Mouse (Mus musculus): ENCODE measurements around the gene Chst15. TPM values are rescaled to one million over a fixed set of nuclear protein-coding genes. Genes with fewer than 3 reads are reported as not detected.

Chst15 gene
- polyA plus RNA-seq, 1 experiment from 2014 or later, result 25.6 TPM

- peaks cover 10% of the 10 kb centered on the region; the same call in 1 of the 2 replicates for H3K4me1 ChIP-seq
- 71% methylated on average over 6 of the region's 6 CpGs for WGBS
- H3K27ac ChIP-seq (replicated peaks), result no peak overlapping the region
- ATAC-seq (ENCODE audit: insufficient number of reproducible peaks, low FRiP score, low TSS enrichment, low read depth), result no peak
- H3K9ac ChIP-seq, result no peak overlapping the region
- H3K9me3 ChIP-seq (replicated peaks), result no peaks in the 10 kb centered on the region
- H3K36me3 ChIP-seq, result no peaks in the 10 kb centered on the region
- H3K4me2 ChIP-seq (replicated peaks), result no peak overlapping the region
- H3K4me3 ChIP-seq (replicated peaks), result no peak overlapping the region
- no peaks in the 10 kb centered on the region for H3K27me3 ChIP-seq
Observed at GRCm38 (mm10) chr7:132349075-132349572, 32.1 kb upstream of the Chst15 start.

- no peak for ATAC-seq (ENCODE audit: insufficient number of reproducible peaks, low FRiP score, low TSS enrichment, low read depth)
- 62% methylated on average over 9 of the region's 9 CpGs for WGBS
- no peak overlapping the region for H3K4me3 ChIP-seq (replicated peaks)
- H3K9ac ChIP-seq, result no peak overlapping the region
- no peaks in the 10 kb centered on the region for H3K9me3 ChIP-seq (replicated peaks)
- no peaks in the 10 kb centered on the region for H3K27me3 ChIP-seq
- 0 out of 2 replicates have a peak overlapping the region, but pooled peaks have one; percentile 28 for H3K27ac ChIP-seq (replicated peaks)
- H3K36me3 ChIP-seq, result no peaks in the 10 kb centered on the region
- H3K4me1 ChIP-seq, result peaks cover 10% of the 10 kb centered on the region; the same call in 1 of the 2 replicates
- no peak overlapping the region for H3K4me2 ChIP-seq (replicated peaks)
Observed at GRCm38 (mm10) chr7:132347273-132348045, 30.4 kb upstream of the Chst15 start.

DNA sequence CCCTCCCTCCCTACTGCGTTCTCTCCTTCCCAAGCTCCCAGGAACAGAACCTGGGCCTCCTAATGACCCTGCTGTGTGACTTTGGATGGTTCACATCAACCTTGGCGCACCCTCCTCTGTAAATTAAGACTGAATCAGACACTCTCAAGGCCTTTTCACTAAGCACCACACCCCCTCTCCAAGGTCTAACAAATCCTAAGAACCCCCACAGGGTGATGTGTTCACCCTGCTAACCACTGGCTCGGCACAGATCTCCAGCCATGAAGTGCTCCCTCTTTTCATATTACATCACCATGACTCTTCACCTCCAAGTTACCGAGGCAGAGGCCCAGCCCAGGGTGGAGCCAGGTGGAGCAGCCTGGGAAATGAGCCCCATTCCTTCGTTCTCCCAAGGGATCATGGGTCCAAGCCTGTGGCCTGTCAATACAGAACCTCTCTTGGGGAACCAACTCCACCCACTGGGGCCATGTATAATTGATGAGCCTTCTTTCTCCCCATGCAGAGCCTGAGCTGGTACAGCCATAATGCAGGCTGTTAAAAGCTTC is 28.6 kb upstream of the Chst15 start:
- H3K9me3 ChIP-seq (replicated peaks), result no peaks in the 10 kb centered on the region
- 73% methylated on average over 5 of the region's 5 CpGs for WGBS
- no peaks in the 10 kb centered on the region for H3K36me3 ChIP-seq
- H3K9ac ChIP-seq, result no peak overlapping the region
- H3K27me3 ChIP-seq, result no peaks in the 10 kb centered on the region
- H3K4me2 ChIP-seq (replicated peaks), result no peak overlapping the region
- peak; percentile 32; the same call in 1 of the 2 replicates for ATAC-seq (ENCODE audit: insufficient number of reproducible peaks, low FRiP score, low TSS enrichment, low read depth)
- H3K4me1 ChIP-seq, result peaks cover 10% of the 10 kb centered on the region; the same call in 1 of the 2 replicates
- no peak overlapping the region for H3K27ac ChIP-seq (replicated peaks)
- no peak overlapping the region for H3K4me3 ChIP-seq (replicated peaks)

GRCm38 (mm10) chr7:132344606-132345005 is 27.6 kb upstream of the Chst15 start:
- Histone ChIP-seq H3K27me3 (no peaks in the 10 kb centered on the region), H3K9ac (no peak overlapping the region), H3K27ac (replicated peaks) (no peak overlapping the region), H3K4me2 (replicated peaks) (no peak overlapping the region), H3K4me1 (peaks cover 10% of the 10 kb centered on the region; the same call in 1 of the 2 replicates), H3K9me3 (replicated peaks) (no peaks in the 10 kb centered on the region), H3K4me3 (replicated peaks) (no peak overlapping the region), H3K36me3 (no peaks in the 10 kb centered on the region)
- no peak for ATAC-seq (ENCODE audit: insufficient number of reproducible peaks, low FRiP score, low TSS enrichment, low read depth)
- whole genome bisulfite sequencing, result 54% methylated on average over 4 of the region's 4 CpGs

DNA sequence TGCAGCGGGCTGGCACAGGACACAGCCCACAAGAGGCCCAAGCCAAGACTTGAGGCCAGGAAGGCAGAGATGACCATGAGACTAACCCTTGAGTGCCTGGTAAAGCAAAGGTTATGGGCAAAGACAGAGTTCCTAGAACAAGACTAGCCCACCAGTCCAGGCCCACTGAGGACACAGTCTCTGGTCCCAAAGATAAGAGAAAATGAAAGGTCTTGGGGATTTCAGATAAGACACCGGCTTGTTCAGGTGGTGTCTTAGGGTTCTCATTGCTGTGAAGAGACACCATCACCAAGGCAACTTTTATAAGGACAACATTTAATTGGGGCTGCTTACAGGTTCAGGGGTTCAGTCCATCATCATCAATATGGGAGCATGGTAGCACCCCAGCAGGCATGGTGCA is 26.9 kb upstream of the Chst15 start:
- WGBS, result 95% methylated on average over 2 of the region's 2 CpGs
- H3K36me3 ChIP-seq, result no peaks in the 10 kb centered on the region
- H3K27ac ChIP-seq (replicated peaks), result no peak overlapping the region
- no peak overlapping the region for H3K4me3 ChIP-seq (replicated peaks)
- no peaks in the 10 kb centered on the region for H3K9me3 ChIP-seq (replicated peaks)
- no peaks in the 10 kb centered on the region for H3K27me3 ChIP-seq
- H3K4me1 ChIP-seq, result peaks cover 10% of the 10 kb centered on the region; the same call in 1 of the 2 replicates
- no peak overlapping the region for H3K4me2 ChIP-seq (replicated peaks)
- ATAC-seq (ENCODE audit: insufficient number of reproducible peaks, low FRiP score, low TSS enrichment, low read depth), result no peak
- no peak overlapping the region for H3K9ac ChIP-seq

- no peak for ATAC-seq (ENCODE audit: insufficient number of reproducible peaks, low FRiP score, low TSS enrichment, low read depth)
- no peak overlapping the region for H3K4me2 ChIP-seq (replicated peaks)
- H3K9me3 ChIP-seq (replicated peaks), result no peaks in the 10 kb centered on the region
- WGBS, result 87% methylated on average over 2 of the region's 2 CpGs
- peaks cover 10% of the 10 kb centered on the region; the same call in 1 of the 2 replicates for H3K4me1 ChIP-seq
- no peak overlapping the region for H3K9ac ChIP-seq
- H3K27ac ChIP-seq (replicated peaks), result no peak overlapping the region
- no peaks in the 10 kb centered on the region for H3K27me3 ChIP-seq
- no peaks in the 10 kb centered on the region for H3K36me3 ChIP-seq
- H3K4me3 ChIP-seq (replicated peaks), result no peak overlapping the region
Observed at GRCm38 (mm10) chr7:132343146-132343545, 26.1 kb upstream of the Chst15 start.

DNA sequence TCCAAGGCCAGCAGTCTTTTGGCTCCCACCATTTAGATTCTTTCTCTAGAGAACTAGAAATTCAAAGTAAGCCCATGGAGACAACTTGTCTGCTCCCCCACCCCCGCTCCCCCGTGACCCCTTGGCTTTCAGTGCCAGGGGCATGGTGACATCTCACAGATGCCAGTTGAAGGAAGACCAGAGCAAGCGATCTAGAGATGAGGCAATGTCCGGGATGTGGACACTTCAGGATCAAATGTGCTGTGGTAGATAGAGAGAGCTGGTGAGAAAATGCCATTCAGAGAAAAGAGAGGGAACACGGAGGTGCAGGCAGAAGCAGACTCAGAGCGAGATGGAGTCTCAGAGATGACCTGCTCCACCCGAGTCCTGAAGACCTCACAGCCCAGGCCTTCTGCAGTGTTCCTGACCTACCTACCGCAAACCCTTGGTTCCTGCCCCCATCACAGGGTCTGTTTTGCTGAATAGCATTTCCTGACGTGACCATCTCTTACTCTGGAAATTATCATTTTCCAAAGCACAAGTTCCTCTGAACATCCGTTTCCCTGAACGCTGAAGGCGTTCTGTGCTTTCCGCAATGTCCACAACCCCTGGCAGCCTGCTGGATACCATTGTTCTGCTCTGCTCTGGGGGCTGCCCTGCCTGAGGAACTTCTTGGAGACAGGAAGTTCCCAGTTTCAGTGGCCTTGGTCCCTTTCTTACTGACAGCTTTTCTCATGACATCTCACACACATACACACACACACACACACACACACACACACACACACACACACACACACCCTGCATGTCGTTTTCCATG is 22.2 kb upstream of the Chst15 start:
- H3K4me1 ChIP-seq, result peaks cover 12% of the 10 kb centered on the region
- H3K9ac ChIP-seq, result no peak overlapping the region
- peak overlapping the region; percentile 51; the same call in 1 of the 2 replicates for H3K27ac ChIP-seq (replicated peaks)
- no peak overlapping the region for H3K4me2 ChIP-seq (replicated peaks)
- 77% methylated on average over 14 of the region's 14 CpGs for WGBS
- no peak for ATAC-seq (ENCODE audit: insufficient number of reproducible peaks, low FRiP score, low TSS enrichment, low read depth)
- no peaks in the 10 kb centered on the region for H3K27me3 ChIP-seq
- no peak overlapping the region for H3K4me3 ChIP-seq (replicated peaks)
- no peaks in the 10 kb centered on the region for H3K9me3 ChIP-seq (replicated peaks)
- H3K36me3 ChIP-seq, result no peaks in the 10 kb centered on the region

DNA sequence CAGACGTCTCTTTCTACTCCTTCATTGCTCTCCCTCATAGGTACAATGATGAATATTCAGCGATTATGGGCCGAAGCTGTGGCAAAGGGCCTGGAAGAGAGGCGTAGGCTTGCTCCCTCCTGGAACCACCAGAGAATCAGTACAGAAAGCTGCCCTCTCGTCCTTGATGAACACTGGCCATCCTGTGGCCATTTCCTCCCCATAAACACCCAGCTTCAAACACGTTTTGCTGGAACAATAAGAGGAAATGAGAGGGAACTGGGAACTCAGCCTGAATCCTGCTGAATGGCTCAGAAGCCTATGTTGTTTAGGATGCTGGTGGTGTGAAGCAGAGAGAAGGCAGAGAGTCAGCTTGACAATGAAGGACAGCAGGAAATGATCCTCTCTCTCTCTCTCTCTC is 21.3 kb upstream of the Chst15 start:
- no peaks in the 10 kb centered on the region for H3K27me3 ChIP-seq
- 71% methylated on average over 6 of the region's 6 CpGs for WGBS
- no peaks in the 10 kb centered on the region for H3K9me3 ChIP-seq (replicated peaks)
- H3K27ac ChIP-seq (replicated peaks), result peak overlapping the region; percentile 51; the same call in 1 of the 2 replicates
- no peak for ATAC-seq (ENCODE audit: insufficient number of reproducible peaks, low FRiP score, low TSS enrichment, low read depth)
- H3K4me1 ChIP-seq, result peaks cover 12% of the 10 kb centered on the region
- H3K4me2 ChIP-seq (replicated peaks), result no peak overlapping the region
- no peaks in the 10 kb centered on the region for H3K36me3 ChIP-seq
- no peak overlapping the region for H3K4me3 ChIP-seq (replicated peaks)
- no peak overlapping the region for H3K9ac ChIP-seq

DNA sequence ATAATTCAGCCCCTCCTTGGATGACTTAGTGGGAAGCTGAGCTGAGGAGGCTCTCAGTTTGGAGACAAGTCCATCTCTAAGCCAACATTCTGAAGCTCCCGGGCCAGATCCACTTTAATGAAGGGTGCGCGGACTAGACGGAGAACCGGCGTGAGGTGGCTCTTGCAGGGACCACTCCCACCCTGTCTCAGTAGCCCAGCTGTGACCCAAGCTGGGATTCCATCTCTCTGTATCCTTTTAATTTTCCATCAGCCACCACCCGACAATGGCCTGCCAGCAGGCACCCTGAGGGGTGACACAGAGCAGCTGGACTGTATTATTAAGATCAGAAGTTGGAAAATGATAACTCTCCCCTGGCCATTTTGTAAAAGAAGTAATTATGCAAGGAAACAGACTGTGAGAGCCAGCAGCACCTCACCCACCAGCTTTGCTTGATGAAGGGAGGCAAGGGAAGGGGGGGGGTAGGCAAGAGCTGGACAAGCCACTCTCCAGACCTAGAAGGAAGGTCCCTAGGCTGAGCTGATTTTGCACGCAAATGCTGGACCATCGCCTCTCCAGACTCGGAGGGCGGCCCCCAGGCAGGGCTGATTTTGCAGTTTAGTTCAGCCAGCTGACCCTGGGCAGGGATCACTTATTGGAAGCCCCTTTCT is 20.4 kb upstream of the Chst15 start:
- H3K4me2 ChIP-seq (replicated peaks), result no peak overlapping the region
- no peak overlapping the region for H3K27ac ChIP-seq (replicated peaks)
- H3K9ac ChIP-seq, result no peak overlapping the region
- no peaks in the 10 kb centered on the region for H3K9me3 ChIP-seq (replicated peaks)
- 64% methylated on average over 11 of the region's 11 CpGs for WGBS
- H3K4me1 ChIP-seq, result peaks cover 12% of the 10 kb centered on the region
- H3K27me3 ChIP-seq, result no peaks in the 10 kb centered on the region
- H3K4me3 ChIP-seq (replicated peaks), result no peak overlapping the region
- no peaks in the 10 kb centered on the region for H3K36me3 ChIP-seq
- ATAC-seq (ENCODE audit: insufficient number of reproducible peaks, low FRiP score, low TSS enrichment, low read depth), result no peak

GRCm38 (mm10) chr7:132336781-132337180 is 19.8 kb upstream of the Chst15 start:
- H3K36me3 ChIP-seq, result no peaks in the 10 kb centered on the region
- no peak for ATAC-seq (ENCODE audit: insufficient number of reproducible peaks, low FRiP score, low TSS enrichment, low read depth)
- 40% methylated on average over 3 of the region's 3 CpGs for WGBS
- H3K4me1 ChIP-seq, result peaks cover 17% of the 10 kb centered on the region
- H3K4me2 ChIP-seq (replicated peaks), result no peak overlapping the region
- no peak overlapping the region for H3K27ac ChIP-seq (replicated peaks)
- H3K4me3 ChIP-seq (replicated peaks), result no peak overlapping the region
- H3K9me3 ChIP-seq (replicated peaks), result no peaks in the 10 kb centered on the region
- H3K27me3 ChIP-seq, result no peaks in the 10 kb centered on the region
- no peak overlapping the region for H3K9ac ChIP-seq

DNA sequence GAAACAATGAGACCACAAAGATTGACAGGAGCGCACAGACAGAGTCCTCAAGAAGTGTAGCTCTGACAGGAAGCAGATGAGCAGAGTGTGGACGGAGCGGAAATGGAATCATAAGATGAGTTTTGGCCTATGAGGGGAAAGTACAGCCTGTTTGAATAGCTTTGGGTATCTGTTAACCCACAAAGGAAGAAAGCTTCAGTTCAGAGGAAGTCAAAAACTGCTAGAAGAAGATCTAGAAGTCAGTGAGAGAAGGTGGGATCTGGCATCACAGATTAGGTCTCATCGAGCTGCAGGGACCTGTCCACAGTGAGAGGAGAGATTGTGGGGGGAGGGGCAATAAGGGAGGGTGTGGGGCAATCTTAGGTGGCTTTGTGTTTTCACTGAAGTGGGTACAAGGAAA is 18.3 kb upstream of the Chst15 start:
- Histone ChIP-seq H3K4me2 (replicated peaks) (no peak overlapping the region), H3K27ac (replicated peaks) (no peak overlapping the region), H3K27me3 (no peaks in the 10 kb centered on the region), H3K9ac (no peak overlapping the region), H3K4me3 (replicated peaks) (no peak overlapping the region), H3K4me1 (peaks cover 17% of the 10 kb centered on the region), H3K9me3 (replicated peaks) (no peaks in the 10 kb centered on the region), H3K36me3 (no peaks in the 10 kb centered on the region)
- WGBS, result 87% methylated on average over 4 of the region's 4 CpGs
- no peak for ATAC-seq (ENCODE audit: insufficient number of reproducible peaks, low FRiP score, low TSS enrichment, low read depth)

Data from embryonic facial prominence, embryonic 15.5 days (tissue).